Mouse (Mus musculus) splenic B cell, adult 2 months (primary cell): Measurements from ENCODE around the gene Ppp1r27.
"Not testable (repeated sequence)": the region's sequence is repeated elsewhere in the genome, so short reads cannot be mapped to it uniquely, and the experiment has no call there.

Experiments used
- DNase-seq: peaks from one replicate; pipeline ENCODE4 v3.0.0-alpha.2; 2011; ENCODE audit warnings: low read depth, low spot score
- H3K27me3 ChIP-seq: 2 replicates; pipeline ENCODE4 v1.6.1; 2012; ENCODE audit warnings: mild to moderate bottlenecking, low read length, moderate library complexity, mixed read lengths; ENCODE audit not compliant: control insufficient read depth, poor library complexity, insufficient read depth, severe bottlenecking
- H3K36me3 ChIP-seq: 2 replicates; pipeline ENCODE4 v1.6.1; 2012; ENCODE audit warnings: mild to moderate bottlenecking, low read length, moderate library complexity, mixed read lengths; ENCODE audit not compliant: control insufficient read depth, poor library complexity, insufficient read depth, severe bottlenecking

The Ppp1r27 gene

DNA sequence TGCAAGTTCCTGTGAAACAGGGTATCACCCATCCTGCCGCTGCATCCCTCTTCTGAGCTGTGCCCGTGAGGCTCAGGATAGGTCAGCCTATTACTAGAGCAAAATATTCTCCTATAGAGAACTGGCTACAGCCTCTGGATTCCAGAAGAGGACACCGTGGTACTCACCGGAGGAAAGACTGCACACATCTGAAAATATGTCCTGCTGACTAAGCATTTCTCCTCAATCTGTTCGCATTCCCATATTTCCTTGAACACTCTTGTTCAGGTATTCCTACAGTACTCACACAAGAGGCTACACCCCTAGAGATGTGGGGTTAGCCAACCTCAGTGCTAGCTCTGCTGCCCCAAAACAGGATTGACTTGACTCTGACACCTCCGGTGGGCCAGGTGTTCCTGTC, 17.4 kb upstream of the Ppp1r27 start:
- Histone ChIP-seq H3K27me3 (no peaks in the 10 kb centered on the region), H3K36me3 (peaks cover 12% of the 10 kb centered on the region)
- no peak for DNase-seq

DNA sequence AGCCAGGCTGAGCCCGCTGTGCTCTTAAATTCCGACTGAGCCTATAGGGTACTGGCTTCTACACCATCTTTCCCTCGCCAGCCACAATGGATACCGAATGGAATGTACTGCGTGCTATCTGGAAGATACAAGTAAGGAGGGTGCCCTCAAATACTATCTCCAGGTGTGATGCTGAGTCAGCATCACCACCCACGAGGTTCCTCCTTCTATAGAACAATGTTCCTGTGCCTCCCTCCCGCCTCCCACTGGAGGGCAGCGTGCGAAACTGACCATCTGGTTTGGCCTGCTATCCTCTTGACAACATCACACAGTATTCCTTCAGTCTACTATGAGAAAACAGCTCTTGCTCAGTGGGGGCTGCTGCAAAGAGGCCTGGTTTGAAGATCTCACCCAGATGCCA, 14.2 kb upstream of the Ppp1r27 start:
- no peak for DNase-seq
- no peaks in the 10 kb centered on the region for H3K27me3 ChIP-seq

DNA sequence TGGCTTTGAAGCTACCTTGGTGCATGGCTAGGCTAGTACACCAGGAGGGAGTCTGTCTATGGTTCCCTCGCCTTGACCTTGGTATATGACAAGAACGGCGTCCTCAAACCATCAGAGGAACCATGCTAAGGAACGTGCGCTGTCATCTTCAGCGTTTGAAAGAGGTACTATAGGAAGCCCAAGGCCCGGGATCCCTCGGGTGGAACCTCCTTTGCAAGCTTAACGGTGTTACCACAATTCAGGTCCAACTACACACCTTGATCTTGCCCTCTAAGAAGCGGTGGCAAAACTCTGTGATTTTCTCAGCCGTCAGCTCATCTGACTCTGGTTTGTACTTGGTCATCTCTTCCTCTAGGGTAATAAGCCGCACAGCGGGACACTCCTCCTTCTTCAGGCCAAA, 12.0 kb upstream of the Ppp1r27 start:
- Histone ChIP-seq H3K36me3 (peaks cover 28% of the 10 kb centered on the region), H3K27me3 (no peaks in the 10 kb centered on the region)
- no peak for DNase-seq

More for the DNA sequence above, 14.2 kb upstream of the Ppp1r27 start:
- H3K36me3 ChIP-seq = peaks cover 32% of the 10 kb centered on the region

DNA sequence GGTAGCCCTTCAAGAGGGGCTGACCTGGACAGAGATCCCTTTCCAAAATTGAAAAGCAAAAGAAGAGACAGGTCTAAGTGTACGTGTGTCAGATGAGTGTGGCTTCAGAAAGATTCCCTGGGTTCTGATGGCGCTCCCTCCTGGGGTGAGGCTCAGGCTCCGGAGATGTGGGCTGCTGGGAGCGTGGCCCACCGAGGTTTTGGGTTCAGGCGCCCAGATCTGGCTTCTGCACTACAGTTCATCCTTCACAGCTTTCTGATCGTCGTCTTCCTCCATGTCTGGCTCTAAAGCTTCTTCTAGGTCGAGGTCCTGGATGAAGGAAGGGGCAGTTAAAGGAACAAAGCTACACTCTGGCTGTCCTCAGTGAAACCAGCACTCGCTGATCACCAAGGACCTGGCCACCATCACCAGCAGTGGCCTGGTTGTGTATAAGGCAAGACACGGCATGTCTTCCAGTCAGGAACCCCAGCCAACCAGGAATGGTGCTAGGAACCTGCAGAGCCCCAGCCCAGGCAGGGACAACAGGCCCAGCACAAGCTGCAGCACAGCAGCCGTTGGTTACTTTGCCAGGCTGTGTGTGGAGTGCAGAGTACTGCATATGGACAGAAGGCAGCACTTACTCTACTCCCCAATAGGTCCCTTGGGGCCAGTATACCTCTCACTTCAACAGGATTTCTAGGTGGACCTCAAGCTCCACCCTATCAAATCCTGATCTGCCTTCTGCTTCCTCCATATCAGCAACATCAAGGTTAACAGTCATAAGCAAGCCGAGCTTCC, 10.2 kb upstream of the Ppp1r27 start:
- no peak for DNase-seq

DNA sequence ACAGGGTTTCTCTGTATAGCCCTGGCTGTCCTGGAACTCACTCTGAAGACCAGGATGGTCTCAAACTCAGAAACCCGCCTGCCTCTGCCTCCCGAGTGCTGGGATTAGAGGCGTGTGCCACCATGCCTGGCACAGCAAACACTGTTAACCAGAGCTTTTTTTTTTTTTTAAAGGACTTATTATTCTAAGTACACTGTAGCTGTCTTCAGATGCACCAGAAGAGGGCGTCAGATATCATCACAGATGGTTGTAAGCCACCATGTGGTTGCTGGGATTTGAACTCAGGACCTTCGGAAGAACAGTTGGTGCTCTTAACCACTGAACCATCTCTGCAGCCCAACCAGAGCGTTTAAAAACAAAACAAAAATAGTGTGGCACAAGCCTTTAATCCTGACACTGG, 7.9 kb upstream of the Ppp1r27 start:
- peaks cover 24% of the 10 kb centered on the region for H3K36me3 ChIP-seq
- not testable (repeated sequence) for H3K27me3 ChIP-seq, DNase-seq

More for the DNA sequence above, 10.2 kb upstream of the Ppp1r27 start:
- Histone ChIP-seq H3K36me3 (peaks cover 28% of the 10 kb centered on the region), H3K27me3 (no peaks in the 10 kb centered on the region)

DNA sequence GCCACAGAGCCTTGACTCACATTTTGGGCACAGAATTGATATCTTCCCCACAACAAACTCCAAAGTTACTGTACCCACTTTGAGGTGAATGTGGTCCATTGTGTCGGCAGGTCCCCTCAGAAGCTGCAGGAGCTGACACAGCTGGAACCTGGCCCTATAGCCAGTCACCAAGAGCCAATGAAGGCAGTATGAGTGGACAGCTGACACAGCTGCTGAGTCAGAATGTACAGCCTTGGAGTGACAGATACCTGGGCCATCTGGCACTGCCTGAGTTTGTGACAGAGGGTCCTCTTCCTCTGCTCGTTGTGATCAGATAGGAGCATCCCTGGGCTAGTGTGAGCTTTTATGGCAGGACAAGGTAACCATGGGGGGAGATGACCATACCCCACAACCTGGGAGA, 4.3 kb upstream of the Ppp1r27 start:
- no peak for DNase-seq
- Histone ChIP-seq H3K27me3 (no peaks in the 10 kb centered on the region), H3K36me3 (no peaks in the 10 kb centered on the region)

DNA sequence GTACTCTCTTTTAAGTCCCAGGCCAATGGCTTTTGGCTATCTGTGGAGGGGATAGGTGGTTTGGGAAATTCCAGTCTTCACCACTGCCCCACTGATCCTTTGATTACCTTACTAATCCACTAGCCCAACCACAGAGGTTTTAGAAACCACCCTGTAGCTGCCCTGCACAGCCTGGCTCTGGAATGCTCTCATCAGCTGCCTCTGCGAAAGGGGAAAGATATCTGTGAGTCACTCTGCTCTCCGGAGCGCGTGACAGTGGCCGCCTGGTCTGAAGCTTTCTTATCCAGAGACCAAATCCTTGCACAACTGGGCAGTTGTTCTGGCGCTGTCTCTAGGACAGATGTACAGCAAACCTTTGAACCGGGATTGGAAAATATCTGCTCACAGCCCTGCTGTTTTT, 3.9 kb upstream of the Ppp1r27 start:
- Histone ChIP-seq H3K27me3 (no peaks in the 10 kb centered on the region), H3K36me3 (no peaks in the 10 kb centered on the region)
- no peak for DNase-seq

DNA sequence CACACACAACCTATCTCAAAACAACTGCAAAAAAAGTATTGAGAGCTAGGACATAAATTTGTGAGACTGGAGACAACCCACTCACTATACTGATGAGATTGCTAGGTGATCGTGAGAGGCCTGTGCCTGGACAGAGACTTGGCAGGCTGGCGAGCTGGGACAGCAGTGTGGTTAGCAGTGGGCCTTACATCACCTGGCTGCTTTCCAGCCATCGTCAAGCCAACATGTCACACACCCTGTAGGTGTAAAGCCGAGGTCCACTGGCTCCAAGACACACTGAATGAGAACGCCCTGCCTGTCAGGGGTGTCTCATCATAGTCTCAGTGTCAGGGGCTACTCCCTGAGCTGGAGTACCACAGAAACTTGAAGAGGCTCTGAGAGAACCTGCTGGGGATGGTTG, 1.8 kb upstream of the Ppp1r27 start:
- DNase-seq = no peak
- H3K36me3 ChIP-seq = no peaks in the 10 kb centered on the region
- H3K27me3 ChIP-seq = no peaks in the 10 kb centered on the region

DNA sequence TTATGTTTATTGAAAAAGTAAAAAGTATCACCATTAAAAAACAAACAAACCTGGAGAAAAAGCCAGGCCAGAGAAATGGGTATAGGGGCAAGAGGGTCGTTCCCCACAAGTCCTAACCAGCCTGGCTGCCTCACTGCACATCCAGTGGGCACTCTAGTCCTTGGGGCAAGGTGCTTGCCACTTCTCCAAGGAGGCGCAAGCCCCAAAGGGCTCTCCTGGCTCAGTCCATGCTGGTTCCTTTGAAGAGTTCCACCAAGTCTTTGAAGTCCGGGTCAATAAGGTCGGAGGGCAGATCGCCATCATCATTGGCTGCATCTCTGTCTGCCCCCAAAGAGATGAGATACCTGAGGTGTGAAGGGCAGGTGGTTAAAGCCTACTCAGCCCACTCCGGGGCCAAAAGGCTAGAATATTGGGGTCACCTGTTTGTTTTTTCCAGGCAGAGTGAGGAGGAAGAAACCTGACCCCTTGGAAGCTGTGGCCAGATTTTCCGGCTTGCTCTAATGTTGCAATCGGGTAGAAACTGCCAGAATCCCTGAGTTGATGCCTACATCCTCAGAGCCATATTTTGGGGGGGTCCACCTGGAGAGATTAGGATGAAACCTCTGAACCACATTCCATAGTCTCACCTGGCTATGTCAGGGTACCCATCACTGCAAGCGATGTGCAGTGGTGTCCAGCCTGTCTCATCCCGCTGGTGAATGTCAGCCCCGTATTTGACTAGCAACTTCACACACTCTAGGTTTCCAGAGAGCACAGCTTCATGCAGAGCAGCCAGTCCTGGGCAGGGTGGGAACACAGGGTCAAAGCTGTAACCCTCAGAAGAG, 734 bp downstream of the Ppp1r27 start:
- H3K27me3 ChIP-seq = no peaks in the 10 kb centered on the region
- no peak for DNase-seq
- H3K36me3 ChIP-seq = no peaks in the 10 kb centered on the region

DNA sequence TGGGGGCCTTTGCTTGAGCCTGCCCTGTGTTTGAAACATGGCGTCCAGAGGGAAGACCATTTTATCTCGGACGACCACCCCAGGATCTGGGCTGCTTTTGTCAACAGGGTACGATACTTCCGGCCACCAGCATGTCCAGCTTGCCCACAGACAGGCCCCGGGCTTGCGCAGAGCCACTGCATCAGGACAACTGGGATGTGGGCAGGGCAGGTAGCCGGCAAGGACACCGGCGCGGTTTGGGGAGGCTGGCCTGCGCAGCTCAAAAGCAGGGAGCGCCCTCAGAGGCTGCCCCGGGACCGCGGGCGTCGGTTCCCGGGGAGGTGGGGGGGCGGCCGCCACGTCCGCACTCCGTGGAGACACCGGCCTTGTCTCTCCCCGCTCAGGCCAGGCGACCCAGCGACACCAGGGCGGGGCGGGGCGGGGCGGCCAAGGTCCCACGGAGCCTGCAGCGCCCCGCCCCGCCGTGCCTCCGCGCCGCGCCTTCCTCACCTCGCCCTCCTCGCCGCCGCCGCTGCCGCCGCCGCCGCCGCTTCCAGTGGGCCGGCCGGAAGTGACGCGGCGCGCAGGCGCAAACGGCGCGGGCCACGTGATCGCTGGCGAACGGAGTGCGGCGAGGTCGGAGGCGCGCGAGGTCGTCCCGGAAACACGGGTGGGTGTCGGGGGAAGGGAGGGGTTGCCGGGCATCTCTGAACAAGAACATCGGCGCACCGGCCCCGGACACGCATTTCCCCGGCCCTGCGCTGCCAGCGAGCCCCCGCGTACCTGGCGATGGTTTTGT, 1.6 kb downstream of the Ppp1r27 start, which contains the start of gene Mcrip1:
Gene Mcrip1, minus strand, starts transcription at position 560 of the 778 bp plus-strand sequence.
- DNase-seq = peak; percentile 96
- H3K36me3 ChIP-seq = no peaks in the 10 kb centered on the region; the same call in none of the 2 replicates

DNA sequence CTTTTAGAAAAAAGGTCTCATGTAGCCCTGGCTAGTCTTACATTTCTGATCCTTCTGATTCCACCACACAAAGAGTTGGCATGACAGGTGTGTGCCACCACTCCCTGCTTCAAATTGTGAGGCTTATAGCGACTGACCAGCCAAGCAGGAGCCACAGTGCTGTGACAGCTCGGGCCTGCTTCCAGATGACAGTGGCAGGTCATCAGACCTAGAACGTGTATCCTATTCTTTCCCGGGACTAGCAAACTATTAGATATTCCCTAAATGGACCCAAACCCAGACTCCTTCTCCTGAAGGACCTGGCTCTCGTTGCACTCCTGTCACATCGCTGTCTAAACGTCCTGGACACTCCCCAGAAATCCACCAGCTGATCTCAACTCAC, 2.2 kb downstream of the Ppp1r27 start:
- H3K36me3 ChIP-seq = no peaks in the 10 kb centered on the region; the same call in none of the 2 replicates
- H3K27me3 ChIP-seq = no peaks in the 10 kb centered on the region
- no peak for DNase-seq

More for the DNA sequence above, 1.6 kb downstream of the Ppp1r27 start, which contains the start of gene Mcrip1:
- H3K27me3 ChIP-seq = no peaks in the 10 kb centered on the region

DNA sequence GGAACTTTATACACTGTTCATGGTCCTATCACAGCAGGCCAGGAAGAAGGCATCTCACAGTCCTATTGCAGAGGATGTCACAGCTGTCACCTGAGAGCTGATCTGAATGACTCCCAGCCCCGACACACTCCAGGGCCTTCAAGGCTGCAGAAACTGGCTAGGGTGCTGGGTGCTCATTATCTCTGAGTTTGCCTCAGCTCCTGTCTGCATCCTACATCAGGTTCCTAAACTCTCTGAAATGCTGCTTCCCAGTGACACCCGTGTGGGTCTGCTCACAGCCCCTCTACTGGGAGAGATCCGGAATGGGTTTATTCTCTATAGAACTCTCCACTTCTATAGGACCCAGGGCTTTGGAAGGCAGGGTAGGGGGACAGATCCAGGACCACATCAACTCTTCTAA, 2.7 kb downstream of the Ppp1r27 start:
- H3K36me3 ChIP-seq = no peaks in the 10 kb centered on the region; the same call in none of the 2 replicates
- H3K27me3 ChIP-seq = no peaks in the 10 kb centered on the region

DNA sequence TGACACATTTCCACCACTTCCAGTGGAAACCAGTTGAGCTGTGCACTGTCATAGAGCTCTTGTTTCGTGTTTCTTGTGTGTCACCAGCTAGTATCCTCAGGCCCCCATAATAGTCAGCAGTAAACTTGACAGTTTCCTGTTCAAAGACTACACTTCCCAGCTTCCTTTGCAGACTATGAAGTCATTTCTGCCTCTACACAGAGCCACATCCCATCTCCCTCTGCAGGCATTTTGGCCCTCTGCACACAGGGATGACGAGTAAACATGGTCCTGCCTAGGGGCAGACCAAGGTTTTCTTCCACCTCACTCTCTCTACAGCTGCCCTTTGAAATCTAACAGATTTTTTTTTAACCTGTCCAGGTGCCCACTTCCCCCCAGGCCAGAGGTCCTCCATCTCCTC, 3.5 kb downstream of the Ppp1r27 start:
- Histone ChIP-seq H3K36me3 (no peaks in the 10 kb centered on the region; the same call in none of the 2 replicates), H3K27me3 (no peaks in the 10 kb centered on the region)
- peak; percentile 39 for DNase-seq

More for the DNA sequence above, 2.7 kb downstream of the Ppp1r27 start:
- DNase-seq = no peak

DNA sequence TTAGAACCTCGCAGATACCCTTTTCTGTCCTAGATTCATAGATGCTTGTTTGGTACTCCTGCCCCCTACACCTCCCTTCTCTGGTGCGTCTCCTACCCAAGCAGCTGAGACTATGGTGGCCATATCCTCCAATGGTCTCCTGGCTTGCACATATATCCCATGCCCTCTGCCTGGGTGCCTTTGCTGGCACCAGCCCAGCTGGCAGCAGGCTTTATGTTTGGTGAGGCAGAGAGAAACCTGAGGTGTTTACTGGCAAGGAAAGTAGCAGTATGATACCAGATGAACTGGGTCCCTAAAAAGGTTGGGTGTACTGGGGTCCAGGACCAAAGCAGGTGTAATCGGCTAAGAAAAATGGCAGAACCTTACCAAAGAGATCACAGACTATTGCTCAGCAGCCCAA, 5.0 kb downstream of the Ppp1r27 start:
- DNase-seq = no peak
- Histone ChIP-seq H3K27me3 (no peaks in the 10 kb centered on the region), H3K36me3 (peaks cover 2% of the 10 kb centered on the region)
